Mouse (Mus musculus) liver, postnatal 0 days (tissue): ENCODE data around the gene Gpr108. TPM values are rescaled to one million over a fixed set of nuclear protein-coding genes. Genes with fewer than 3 reads are reported as not detected.

Experiments used
- ATAC-seq: fragments of 200-750 bp; cut with Nextera tagmentation; 2 replicates; pipeline ENCODE4 v1.8.0; 2017; ENCODE audit warnings: mild to moderate bottlenecking, moderate library complexity
- DNase-seq: peaks from one replicate; pipeline ENCODE4 v3.0.0-alpha.2; 2016
- H3K27ac ChIP-seq: fragments of 300-500 bp; sonication (generic); 2 replicates; pipeline ENCODE4 v1.5.1; 2014; ENCODE audit warnings: antibody characterized with exemption, moderate library complexity, mild to moderate bottlenecking, low read depth
- H3K27me3 ChIP-seq: fragments of 300-500 bp; sonication (generic); 2 replicates; pipeline ENCODE4 v1.6.1; 2014; ENCODE audit warnings: low read length, control low read depth, mixed read lengths; ENCODE audit not compliant: insufficient read depth
- H3K36me3 ChIP-seq: fragments of 300-500 bp; sonication (generic); replicated peaks from 2 replicates; pipeline ENCODE4 v1.6.1; 2014; ENCODE audit warnings: mild to moderate bottlenecking, control low read depth, low read length, moderate library complexity, mixed read lengths; ENCODE audit not compliant: insufficient read depth
- H3K4me1 ChIP-seq: fragments of 300-500 bp; sonication (generic); 2 replicates; pipeline ENCODE4 v1.6.1; 2014; ENCODE audit warnings: antibody characterized with exemption, mild to moderate bottlenecking, control low read depth; ENCODE audit not compliant: insufficient read depth
- H3K4me2 ChIP-seq: fragments of 300-500 bp; sonication (generic); 2 replicates; pipeline ENCODE4 v1.6.1; 2014; ENCODE audit warnings: low read depth, mild to moderate bottlenecking, low read length, moderate library complexity, mixed read lengths
- H3K4me3 ChIP-seq: fragments of 300-500 bp; sonication (generic); 2 replicates; pipeline ENCODE4 v1.5.1; 2014; ENCODE audit warnings: low read depth, low read length
- H3K9ac ChIP-seq: fragments of 300-500 bp; sonication (generic); replicated peaks from 2 replicates; pipeline ENCODE4 v1.6.1; 2014; ENCODE audit warnings: mild to moderate bottlenecking, moderate library complexity
- H3K9me3 ChIP-seq: fragments of 300-500 bp; sonication (generic); 2 replicates; pipeline ENCODE4 v1.6.1; 2016; ENCODE audit warnings: mild to moderate bottlenecking, control low read depth, low read length, mixed read lengths
- CTCF ChIP-seq: sonication (generic); IDR thresholded peaks from 2 replicates; pipeline ENCODE4 v1.5.1; 2016; ENCODE audit warnings: antibody characterized with exemption, low read depth
- EP300 ChIP-seq: IDR thresholded peaks from 2 replicates; pipeline ENCODE4 v1.6.1; 2016; ENCODE audit warnings: antibody characterized with exemption, low read depth, mild to moderate bottlenecking
- WGBS: fragments of 180-500 bp; shearing (Covaris S2); extraction: QIAGEN DNeasy Blood & Tissue Kit; methylation state at CpG from one replicate; pipeline ENCODE4 v1.1.7; 2014; ENCODE audit not compliant: insufficient replicate concordance; 5-methylcytosine and 5-hydroxymethylcytosine counted together
- polyA plus RNA-seq: library from polyadenylated mRNA; unstranded; fragments of >200 nt; fragmentation: Nextera tagmentation; extraction: Ambion mirVana; gene quantifications from 2 replicates; pipeline ENCODE4 v1.2.1, GENCODE M21; 2015

The Gpr108 gene
- polyA plus RNA-seq: 9.0 and 9.2 TPM in 2 replicates

DNA sequence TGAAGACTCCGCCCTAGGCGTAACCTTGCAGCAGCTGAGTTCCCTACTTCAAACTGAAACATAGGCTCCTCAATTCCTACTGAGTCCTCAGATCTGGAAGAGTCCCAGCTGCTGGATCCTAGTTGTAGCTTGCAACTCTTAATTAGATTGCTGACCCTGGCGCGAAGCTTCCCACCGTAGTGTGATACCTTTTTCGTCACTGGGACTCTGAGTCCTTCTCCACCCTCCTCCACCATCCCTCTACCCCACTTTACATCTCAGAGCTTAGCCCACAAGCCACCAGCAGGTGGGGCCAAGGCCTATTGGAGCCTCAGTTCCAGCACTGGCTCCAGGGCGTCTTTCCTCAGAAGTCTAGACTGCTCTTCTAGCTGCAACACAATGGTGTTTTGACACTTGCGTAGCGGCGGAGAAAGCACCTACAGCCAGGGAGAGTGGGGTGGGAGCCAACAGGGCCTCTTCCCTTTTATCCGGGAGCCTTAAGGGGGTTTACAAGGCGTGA, at the start of gene Gpr108:
Gene Gpr108 (minus strand): TSS at position 246 of the 499 bp plus-strand sequence.
- no peaks in the 10 kb centered on the region for H3K9me3 ChIP-seq
- peak within 1 kb of the TSS; percentile 90 for H3K4me3 ChIP-seq
- ATAC-seq (peak; percentile 58), DNase-seq (peak; percentile 85)
- peak within 1 kb of the TSS; percentile 78 for H3K9ac ChIP-seq
- no peaks in the 10 kb centered on the region for H3K27me3 ChIP-seq
- H3K36me3 ChIP-seq: no peaks in the 10 kb centered on the region; the same call in 1 of the 2 replicates
- peak; percentile 91 for TF ChIP-seq CTCF
- no peak for TF ChIP-seq EP300
- 1% methylated on average over 12 of the region's 12 CpGs for whole genome bisulfite sequencing
- peak within 1 kb of the TSS; percentile 86 for H3K27ac ChIP-seq
- H3K4me1 ChIP-seq: peaks cover 29% of the 10 kb centered on the region
- peak within 1 kb of the TSS; percentile 98 for H3K4me2 ChIP-seq

DNA sequence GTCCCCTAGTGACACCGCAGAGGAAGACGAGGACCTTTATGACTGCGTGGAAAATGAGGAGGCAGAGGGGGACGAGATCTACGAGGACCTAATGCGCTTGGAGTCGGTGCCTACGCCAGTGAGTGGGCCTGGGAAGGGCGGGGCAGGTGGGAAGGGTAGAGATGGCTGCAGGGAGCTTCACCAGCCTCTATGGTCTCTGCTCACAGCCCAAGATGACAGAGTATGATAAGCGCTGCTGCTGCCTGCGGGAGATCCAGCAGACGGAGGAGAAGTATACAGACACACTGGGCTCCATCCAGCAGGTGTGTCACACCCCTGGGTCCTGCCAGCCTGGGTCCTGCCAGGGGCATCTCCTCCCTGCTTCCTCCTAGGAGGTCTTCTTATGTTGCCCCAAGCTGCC, 48.8 kb upstream of the Gpr108 start:
- H3K4me1 ChIP-seq: no peaks in the 10 kb centered on the region
- WGBS: 65% methylated on average over 12 of the region's 12 CpGs
- peaks cover 5% of the 10 kb centered on the region for H3K36me3 ChIP-seq
- no peak overlapping the region for H3K4me3 ChIP-seq
- H3K4me2 ChIP-seq: no peak overlapping the region
- DNase-seq (no peak), ATAC-seq (no peak)
- H3K9me3 ChIP-seq: no peaks in the 10 kb centered on the region
- no peaks in the 10 kb centered on the region for H3K27me3 ChIP-seq
- H3K9ac ChIP-seq: no peak overlapping the region
- TF ChIP-seq EP300: no peak
- no peak for TF ChIP-seq CTCF
- no peak overlapping the region for H3K27ac ChIP-seq

DNA sequence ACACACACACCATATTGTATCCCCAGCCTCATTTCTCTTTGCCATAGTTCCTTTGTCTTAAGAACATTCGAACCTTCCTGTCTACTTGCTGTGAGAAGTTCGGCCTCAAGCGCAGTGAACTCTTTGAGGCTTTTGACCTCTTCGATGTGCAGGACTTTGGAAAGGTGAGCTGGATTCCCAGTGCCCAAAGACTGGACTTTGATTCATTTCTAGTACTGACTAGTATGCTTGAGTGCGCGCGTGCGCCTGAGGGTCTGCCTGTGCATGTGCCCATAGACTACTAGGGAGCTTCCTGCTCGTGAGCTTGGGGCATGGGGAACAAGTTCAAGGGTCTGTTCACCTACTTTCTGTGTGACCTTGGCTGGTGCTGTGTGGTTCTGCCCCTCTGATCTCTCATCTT, 47.7 kb upstream of the Gpr108 start:
- DNase-seq (no peak), ATAC-seq (no peak)
- WGBS: 84% methylated on average over 9 of the region's 9 CpGs
- Histone ChIP-seq H3K9me3 (no peaks in the 10 kb centered on the region), H3K4me2 (no peak overlapping the region), H3K27ac (no peak overlapping the region), H3K36me3 (peaks cover 5% of the 10 kb centered on the region), H3K4me1 (no peaks in the 10 kb centered on the region), H3K27me3 (no peaks in the 10 kb centered on the region), H3K9ac (no peak overlapping the region), H3K4me3 (no peak overlapping the region)
- TF ChIP-seq EP300 (no peak), CTCF (no peak)

DNA sequence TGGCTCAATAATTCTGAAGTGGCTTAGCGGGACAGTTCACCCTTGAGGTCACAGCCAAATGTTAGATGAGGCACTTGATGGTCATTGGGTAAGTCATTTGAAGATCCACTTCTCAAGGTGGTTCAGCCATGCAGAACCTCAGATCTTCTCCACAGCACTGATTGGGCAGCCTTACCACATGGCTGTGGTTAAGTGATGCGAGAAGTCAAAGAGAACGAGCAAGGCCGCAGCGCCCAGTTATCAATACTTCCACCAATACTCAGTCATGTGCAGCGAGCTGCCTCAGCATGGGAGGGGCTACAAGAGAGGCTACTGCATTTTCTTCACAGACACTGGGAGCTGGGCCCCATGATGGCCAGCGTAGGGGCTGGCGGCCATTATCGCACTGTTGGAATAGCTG, 44.7 kb upstream of the Gpr108 start:
- 85% methylated on average over 9 of the region's 9 CpGs for WGBS
- no peak for ATAC-seq

DNA sequence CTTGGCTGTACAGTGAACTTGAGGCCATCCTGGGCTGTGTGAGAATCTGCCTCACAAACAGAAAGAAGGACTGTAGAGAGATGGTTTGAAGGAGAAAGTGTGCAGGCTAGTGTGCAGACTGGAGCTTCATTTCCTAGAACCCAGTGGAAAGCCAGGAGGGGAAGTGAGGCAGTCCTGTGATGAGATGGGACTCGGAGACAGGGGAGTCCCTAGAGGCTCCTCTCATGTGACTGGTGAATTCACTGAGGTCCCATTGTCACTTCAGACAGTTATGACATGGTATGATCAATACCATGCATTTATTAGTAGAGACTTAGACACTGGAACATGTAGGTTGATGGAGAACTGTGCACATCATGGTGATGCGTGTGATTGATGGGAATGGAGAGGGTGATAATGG, 44.1 kb upstream of the Gpr108 start:
- H3K36me3 ChIP-seq: peaks cover 8% of the 10 kb centered on the region; the same call in 1 of the 2 replicates
- no peak overlapping the region for H3K27ac ChIP-seq
- H3K4me1 ChIP-seq: peaks cover 10% of the 10 kb centered on the region; the same call in 1 of the 2 replicates
- WGBS: 73% methylated on average over 2 of the region's 2 CpGs
- DNase-seq (no peak), ATAC-seq (no peak)
- H3K9me3 ChIP-seq: 0 out of 2 replicates have a peak, but pooled peaks cover 2% of the 10 kb centered on the region
- H3K4me3 ChIP-seq: no peak overlapping the region
- H3K27me3 ChIP-seq: no peaks in the 10 kb centered on the region
- H3K9ac ChIP-seq: no peak overlapping the region
- H3K4me2 ChIP-seq: no peak overlapping the region
- no peak for TF ChIP-seq EP300
- no peak for TF ChIP-seq CTCF

More for the DNA sequence above, 44.7 kb upstream of the Gpr108 start:
- H3K9ac ChIP-seq: no peak overlapping the region
- no peak overlapping the region for H3K27ac ChIP-seq
- peaks cover 8% of the 10 kb centered on the region; the same call in 1 of the 2 replicates for H3K36me3 ChIP-seq
- no peak for TF ChIP-seq EP300
- TF ChIP-seq CTCF: no peak
- no peaks in the 10 kb centered on the region for H3K27me3 ChIP-seq
- H3K9me3 ChIP-seq: 0 out of 2 replicates have a peak, but pooled peaks cover 2% of the 10 kb centered on the region
- no peak for DNase-seq
- H3K4me3 ChIP-seq: no peak overlapping the region
- H3K4me1 ChIP-seq: peaks cover 10% of the 10 kb centered on the region; the same call in 1 of the 2 replicates
- no peak overlapping the region for H3K4me2 ChIP-seq

DNA sequence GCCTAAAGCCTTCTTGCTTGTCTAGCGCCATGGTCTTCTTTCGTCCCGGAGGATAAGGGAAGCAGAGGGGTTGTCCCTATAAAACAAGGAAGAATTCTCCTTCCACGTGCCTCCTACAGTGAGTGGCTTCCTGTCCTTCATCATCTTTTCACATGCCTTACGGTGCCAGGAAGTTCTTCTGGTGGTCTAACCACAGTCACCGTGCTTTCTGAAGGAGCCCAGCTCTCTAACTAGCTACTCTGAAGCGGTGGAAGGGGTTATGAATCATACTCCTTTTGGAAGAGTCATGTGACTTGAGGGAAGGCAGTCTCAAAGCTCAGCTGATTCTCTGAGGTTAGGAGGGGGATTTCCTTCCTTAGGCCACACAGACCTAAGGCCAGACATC, 42.4 kb upstream of the Gpr108 start:
- WGBS: 25% methylated on average over 7 of the region's 7 CpGs
- no peak overlapping the region for H3K4me3 ChIP-seq
- no peak overlapping the region for H3K9ac ChIP-seq
- no peak for DNase-seq
- peaks cover 10% of the 10 kb centered on the region; the same call in 1 of the 2 replicates for H3K4me1 ChIP-seq
- H3K36me3 ChIP-seq: peaks cover 10% of the 10 kb centered on the region
- peak; percentile 43 for ATAC-seq
- TF ChIP-seq CTCF: no peak
- TF ChIP-seq EP300: no peak
- H3K9me3 ChIP-seq: 0 out of 2 replicates have a peak, but pooled peaks cover 2% of the 10 kb centered on the region
- H3K27me3 ChIP-seq: no peaks in the 10 kb centered on the region
- peak overlapping the region; percentile 14; the same call in 1 of the 2 replicates for H3K4me2 ChIP-seq
- H3K27ac ChIP-seq: peak overlapping the region; percentile 65
